Mouse (Mus musculus): ENCODE measurements around the gene Jade1.

Gene Jade1

GRCm38 (mm10) chr3:41601226-41602020, 45.9 kb downstream of the Jade1 start:
- DNase-seq = no peak

- DNase-seq = no peak
These were observed 47.4 kb downstream of the Jade1 start for GRCm38 (mm10) chr3:41602933-41603332.

- no peak for DNase-seq
These were observed 48.0 kb downstream of the Jade1 start for GRCm38 (mm10) chr3:41603470-41604019.

GRCm38 (mm10) chr3:41604629-41605321, 49.2 kb downstream of the Jade1 start:
- DNase-seq = no peak

GRCm38 (mm10) chr3:41605601-41606329, 50.2 kb downstream of the Jade1 start:
- no peak for DNase-seq

- no peak for DNase-seq
These were observed 50.8 kb downstream of the Jade1 start for GRCm38 (mm10) chr3:41606330-41606664.

GRCm38 (mm10) chr3:41607050-41607449, 51.5 kb downstream of the Jade1 start:
- no peak for DNase-seq

- no peak for DNase-seq
These were observed 51.9 kb downstream of the Jade1 start for GRCm38 (mm10) chr3:41607467-41607866.

- DNase-seq = no peak
These were observed 53.5 kb downstream of the Jade1 start for GRCm38 (mm10) chr3:41609071-41609470.

- no peak for DNase-seq
These were observed 56.7 kb downstream of the Jade1 start for GRCm38 (mm10) chr3:41612211-41612610.

- peak in 1 of 2 experiments; percentile 43 for DNase-seq
These were observed 58.2 kb downstream of the Jade1 start for GRCm38 (mm10) chr3:41613706-41614105.

GRCm38 (mm10) chr3:41614230-41614985, 58.9 kb downstream of the Jade1 start:
- DNase-seq = no peak

- DNase-seq = no peak
These were observed 62.5 kb downstream of the Jade1 start for GRCm38 (mm10) chr3:41618036-41618435.

GRCm38 (mm10) chr3:41618488-41618887, 63.0 kb downstream of the Jade1 start:
- no peak for DNase-seq

- no peak for DNase-seq
These were observed 65.4 kb downstream of the Jade1 start for GRCm38 (mm10) chr3:41620971-41621370.

GRCm38 (mm10) chr3:41655642-41656041, 100.1 kb downstream of the Jade1 start:
- DNase-seq = no peak

All from cerebellum, postnatal 36 days (tissue).